Mouse (Mus musculus): Measurements from ENCODE around the gene OR5BS1P.
"Not testable (repeated sequence)": the region's sequence is repeated elsewhere in the genome, so short reads cannot be mapped to it uniquely, and the experiment has no call there.

The OR5BS1P gene

GRCm38 (mm10) chr15:98469596-98469995 is at the start of gene OR5BS1P:
Gene OR5BS1P (plus strand): TSS chr15:98469896.
- DNase-seq (ENCODE audit: low read depth, low spot score): no peak

- no peak for DNase-seq (ENCODE audit: low read depth, low spot score)
Measured at GRCm38 (mm10) chr15:98420897-98421296, 48.8 kb upstream of the OR5BS1P start.

GRCm38 (mm10) chr15:98424326-98424725 is 45.4 kb upstream of the OR5BS1P start:
- DNase-seq (ENCODE audit: low read depth, low spot score): no peak

GRCm38 (mm10) chr15:98424753-98425152 is 44.9 kb upstream of the OR5BS1P start:
- DNase-seq (ENCODE audit: low read depth, low spot score): no peak

GRCm38 (mm10) chr15:98425188-98425587 is 44.5 kb upstream of the OR5BS1P start:
- DNase-seq (ENCODE audit: low read depth, low spot score): no peak

GRCm38 (mm10) chr15:98430925-98431324 is 38.8 kb upstream of the OR5BS1P start, which contains the start of gene Olfr282:
Gene Olfr282 (plus strand): TSS chr15:98431225.
- not testable (repeated sequence) for DNase-seq (ENCODE audit: low read depth, low spot score)

DNA sequence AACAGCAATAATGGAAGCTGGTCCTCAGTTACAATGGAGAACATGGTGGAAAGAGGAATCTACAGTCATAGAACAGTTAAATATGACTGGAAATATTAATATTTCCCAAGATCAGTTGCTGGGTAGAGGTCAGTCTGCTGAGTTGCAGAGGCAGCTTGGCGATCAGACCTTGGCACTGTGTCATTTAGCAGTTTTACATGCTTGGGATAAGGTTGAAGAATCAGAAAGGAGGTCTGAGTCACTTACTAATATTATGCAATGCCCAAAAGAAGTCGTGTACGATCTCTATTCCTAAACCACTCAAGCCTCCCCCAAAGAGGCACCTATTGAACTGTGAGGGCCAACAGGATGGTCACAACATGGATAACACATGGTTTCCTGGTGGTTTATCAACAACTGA is 25.1 kb upstream of the OR5BS1P start:
- DNase-seq (ENCODE audit: low read depth, low spot score): no peak

- DNase-seq (ENCODE audit: low read depth, low spot score): no peak
Measured at GRCm38 (mm10) chr15:98448521-98448920, 21.2 kb upstream of the OR5BS1P start.

- DNase-seq (ENCODE audit: low read depth, low spot score): no peak
Measured at GRCm38 (mm10) chr15:98452288-98452687, 17.4 kb upstream of the OR5BS1P start, which contains the start of gene Olfr281. Gene Olfr281 (plus strand): TSS chr15:98452588.

DNA sequence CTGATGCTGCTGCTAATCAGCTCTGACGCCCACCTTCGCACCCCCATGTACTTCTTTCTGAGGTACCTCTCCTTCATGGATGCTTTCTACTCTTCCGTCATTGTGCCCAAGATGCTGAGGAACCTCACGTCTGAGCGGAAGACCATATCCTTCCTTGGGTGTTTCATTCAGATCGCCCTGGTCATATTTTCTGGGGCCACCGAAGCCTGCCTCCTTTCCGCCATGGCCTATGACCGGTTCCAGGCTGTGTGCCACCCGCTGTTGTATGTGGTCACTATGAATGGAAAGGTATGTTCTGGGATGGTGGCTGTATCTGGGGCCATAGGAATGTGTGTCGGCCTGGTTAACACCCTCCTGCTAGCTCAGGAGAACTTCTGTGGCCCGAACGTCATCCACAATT is 1.8 kb downstream of the OR5BS1P start:
- no peak for DNase-seq (ENCODE audit: low read depth, low spot score)

GRCm38 (mm10) chr15:98474958-98475357 is 5.3 kb downstream of the OR5BS1P start:
- no peak for DNase-seq (ENCODE audit: low read depth, low spot score)

DNA sequence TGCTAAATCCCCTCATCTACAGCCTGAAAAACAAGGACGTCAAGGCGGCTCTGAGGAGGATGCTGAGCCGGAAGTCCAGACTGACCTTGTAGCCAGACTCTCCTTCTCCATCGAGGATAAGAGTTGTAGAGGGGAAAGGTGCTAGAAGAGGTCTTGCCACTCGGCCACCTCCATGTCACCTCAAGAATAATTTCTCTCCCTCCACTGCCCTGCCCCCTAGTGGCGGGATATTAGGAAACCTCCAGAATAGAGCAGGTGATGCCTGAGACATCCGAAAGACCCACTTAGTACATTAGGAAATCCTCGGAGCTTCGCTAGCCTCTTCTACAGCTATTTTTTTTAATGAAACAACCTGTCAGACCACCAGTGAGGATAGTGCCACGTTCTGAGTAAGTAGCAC is 5.7 kb downstream of the OR5BS1P start:
- DNase-seq (ENCODE audit: low read depth, low spot score): peak; percentile 13

- DNase-seq (ENCODE audit: low read depth, low spot score): no peak
Measured at GRCm38 (mm10) chr15:98476281-98476680, 6.6 kb downstream of the OR5BS1P start.

GRCm38 (mm10) chr15:98479568-98480102 is 9.9 kb downstream of the OR5BS1P start:
- no peak for DNase-seq (ENCODE audit: low read depth, low spot score)

GRCm38 (mm10) chr15:98482701-98483100 is 13.0 kb downstream of the OR5BS1P start, which contains the start of gene Lalba:
Gene Lalba (minus strand): TSS chr15:98482721.
- no peak for DNase-seq (ENCODE audit: low read depth, low spot score)

- no peak for DNase-seq (ENCODE audit: low read depth, low spot score)
Measured at GRCm38 (mm10) chr15:98483907-98484886, 14.5 kb downstream of the OR5BS1P start.

DNA sequence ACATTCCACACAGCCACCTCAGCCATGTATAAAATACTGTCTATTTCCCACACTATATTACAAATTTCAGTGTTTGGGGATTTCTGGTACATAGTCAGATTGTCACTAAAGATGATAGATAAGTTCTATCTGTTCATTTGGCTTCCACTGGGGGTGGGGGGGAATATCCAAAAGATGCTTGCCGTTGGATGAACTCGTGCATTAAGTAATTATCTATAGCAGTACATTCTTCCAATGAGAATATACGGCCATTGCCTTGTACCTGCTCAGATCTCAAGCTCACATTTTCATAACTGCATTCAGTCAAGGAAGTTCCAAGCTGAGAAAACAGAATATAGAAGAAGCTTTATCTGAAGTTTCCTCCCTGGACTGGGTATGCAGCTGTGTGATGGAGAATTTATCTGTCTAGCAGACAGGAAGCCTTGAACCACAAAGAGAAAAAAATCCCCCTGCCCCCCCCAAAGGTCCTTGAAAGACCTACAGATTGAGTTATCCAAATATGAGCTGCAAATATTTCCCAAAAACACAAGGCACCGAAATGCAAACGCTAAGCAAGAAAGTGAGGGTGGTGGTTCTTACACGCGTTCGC is 16.8 kb downstream of the OR5BS1P start:
- DNase-seq (ENCODE audit: low read depth, low spot score): no peak

DNA sequence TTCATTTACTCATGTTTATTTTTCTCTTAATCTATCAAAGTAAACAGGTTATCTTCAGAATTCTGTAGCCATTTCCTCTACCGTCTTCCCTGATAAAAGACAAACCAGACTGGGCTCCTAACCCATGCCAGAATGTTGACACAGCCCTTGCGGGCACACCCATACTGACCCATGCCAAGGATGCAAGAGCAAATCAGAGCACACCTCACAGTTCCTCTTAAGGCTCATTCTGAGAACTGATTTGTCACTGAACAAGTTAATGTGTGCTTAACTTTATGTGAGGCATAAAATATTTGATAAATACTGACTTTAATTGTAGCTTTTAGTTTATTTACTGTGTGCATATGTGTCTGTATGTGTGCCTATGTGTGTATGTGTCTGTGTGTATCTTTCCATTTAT is 21.6 kb downstream of the OR5BS1P start:
- no peak for DNase-seq (ENCODE audit: low read depth, low spot score)

GRCm38 (mm10) chr15:98492102-98492501 is 22.4 kb downstream of the OR5BS1P start, which contains the start of gene Olfr279:
Gene Olfr279 (plus strand): TSS chr15:98492402.
- DNase-seq (ENCODE audit: low read depth, low spot score): no peak

DNA sequence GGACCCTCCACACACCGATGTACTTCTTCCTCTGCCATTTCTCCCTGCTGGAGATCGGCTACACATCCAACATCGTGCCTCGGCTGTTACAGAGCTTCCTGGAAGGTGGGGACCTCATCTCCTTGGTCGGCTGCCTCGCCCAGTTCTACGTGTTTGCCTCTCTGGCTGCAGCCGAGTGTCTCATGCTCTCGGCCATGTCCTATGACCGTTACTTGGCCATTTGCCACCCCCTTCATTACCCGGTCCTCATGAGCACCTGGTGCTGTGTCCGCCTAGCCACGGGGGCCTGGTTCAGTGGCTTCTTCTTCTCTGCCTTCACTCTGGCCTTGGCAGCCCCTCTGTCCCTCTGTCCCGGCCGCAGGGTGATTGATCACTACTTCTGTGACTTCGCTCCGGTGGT is 27.9 kb downstream of the OR5BS1P start:
- no peak for DNase-seq (ENCODE audit: low read depth, low spot score)

GRCm38 (mm10) chr15:98503317-98503716 is 33.6 kb downstream of the OR5BS1P start:
- no peak for DNase-seq (ENCODE audit: low read depth, low spot score)

GRCm38 (mm10) chr15:98504514-98504913 is 34.8 kb downstream of the OR5BS1P start:
- peak; percentile 40 for DNase-seq (ENCODE audit: low read depth, low spot score)

Measured in c-Kit-negative CD71-positive TER-119-positive erythroid progenitor cells, embryonic 14.5 days (primary cell).